Mouse (Mus musculus) ES-E14 (cell line): ENCODE measurements around the gene Polr1c.

Experiments
- CHD2 ChIP-seq: IDR thresholded peaks from 2 replicates; pipeline ENCODE4 v1.6.1; 2014; ENCODE audit warnings: mild to moderate bottlenecking, low read depth, low read length, inconsistent platforms
- HCFC1 ChIP-seq: IDR thresholded peaks from 2 replicates; pipeline ENCODE4 v1.6.1; 2012; ENCODE audit warnings: low read length, inconsistent platforms, borderline replicate concordance; ENCODE audit not compliant: insufficient read depth
- MAFK ChIP-seq: IDR thresholded peaks from 2 replicates; pipeline ENCODE4 v1.6.1; 2014; ENCODE audit warnings: mild to moderate bottlenecking, low read depth, low read length, inconsistent platforms; ENCODE audit not compliant: insufficient read depth
- ZC3H11A ChIP-seq: IDR thresholded peaks from 2 replicates; pipeline ENCODE4 v1.6.1; 2012; ENCODE audit warnings: low read depth, mild to moderate bottlenecking, inconsistent platforms, low read length, borderline replicate concordance
- ZNF384 ChIP-seq: IDR thresholded peaks from 2 replicates; pipeline ENCODE4 v1.6.1; 2012; ENCODE audit warnings: low read depth, low read length, inconsistent platforms

DNA sequence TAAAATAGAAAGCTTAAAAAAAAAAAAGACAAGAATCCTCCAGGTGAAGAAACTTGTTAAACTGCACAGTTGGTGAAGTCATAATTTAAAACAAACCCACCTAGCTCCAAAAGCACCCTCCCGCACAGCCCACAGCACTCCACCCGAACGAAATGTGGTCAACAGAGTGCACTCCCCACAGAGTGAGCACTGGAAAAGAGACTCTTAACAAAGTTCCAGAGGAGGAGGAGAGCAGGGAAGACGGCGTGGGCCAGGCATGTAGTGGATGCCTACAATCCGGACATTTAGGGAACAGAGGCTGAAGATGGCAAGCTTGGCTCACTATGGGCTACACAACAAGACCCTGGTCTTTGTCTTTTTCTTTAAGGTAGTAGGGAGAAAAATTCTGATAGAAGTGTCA lies 27.2 kb upstream of the Polr1c start:
- TF ChIP-seq CHD2: no peak
- no peak for TF ChIP-seq HCFC1
- TF ChIP-seq MAFK: no peak
- no peak for TF ChIP-seq ZNF384
- no peak for TF ChIP-seq ZC3H11A
